Comparison of ENCODE assay signal across 13 mouse cellular contexts in the genomic region with DNA sequence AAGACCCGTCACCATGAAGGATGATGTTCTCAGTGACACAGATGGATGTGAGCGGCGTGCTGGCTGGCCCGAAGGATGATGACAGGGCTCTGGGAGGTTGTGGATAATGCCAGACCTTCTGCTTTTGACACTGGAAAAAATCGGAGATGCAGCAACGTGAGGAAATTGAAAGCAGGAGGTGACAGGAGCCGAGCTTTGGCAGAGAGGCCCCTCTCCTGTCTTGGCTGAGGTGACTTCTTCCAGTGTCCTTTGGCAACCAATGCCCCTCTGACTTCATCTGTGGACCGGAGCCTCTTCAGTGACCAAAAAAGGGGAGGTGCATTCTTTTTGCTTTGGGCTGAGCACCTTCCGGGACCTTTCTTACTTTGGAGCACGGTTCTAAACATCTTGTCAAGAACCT.
"Had no signal": no experiment of that assay in that cellular context is flagged by ENCODE, and none has a peak within 500 bp of the region (broad histone marks: within the 10 kb centered on the region; RNA-seq: fewer than 3 reads in every experiment).

No protein-coding gene starts in this region.

- H3K36me3 ChIP-seq: limb, embryonic 13.5 days; midbrain, embryonic 12.5 days; neural tube, embryonic 13.5 days had no signal

- H3K9ac ChIP-seq: limb, embryonic 13.5 days; liver, embryonic 14.5 days; midbrain, embryonic 12.5 days; neural tube, embryonic 13.5 days had no signal

- H3K27ac ChIP-seq: layer of hippocampus, adult 2 months; limb, embryonic 13.5 days; liver, embryonic 14.5 days; midbrain, embryonic 12.5 days; neural tube, embryonic 13.5 days had no signal

- ATAC-seq: midbrain, embryonic 16.5 days had no signal

- H3K4me3 ChIP-seq: layer of hippocampus, adult 2 months; limb, embryonic 13.5 days; midbrain, embryonic 12.5 days; neural tube, embryonic 13.5 days had no signal

- DNase-seq: kidney, postnatal 10 days; kidney, postnatal 4 days; left cerebral cortex, postnatal 4 days; lung, adult 18-20 months; retina, postnatal 1 day; right cerebral cortex, postnatal 4 days; thymus, postnatal 36 days had no signal

- H3K4me2 ChIP-seq: limb, embryonic 13.5 days; midbrain, embryonic 12.5 days; neural tube, embryonic 13.5 days had no signal

- H3K4me1 ChIP-seq: neural tube, embryonic 13.5 days had no signal
